Mouse (Mus musculus) adrenal gland, adult (tissue): ENCODE measurements around the gene Ifitm5.
A peak's percentile ranks its signal among the peaks of the same experiment; 100 is the strongest.
"Not testable (repeated sequence)": the region's sequence is repeated elsewhere in the genome, so short reads cannot be mapped to it uniquely, and the experiment has no call there.

Experiments used
- DNase-seq, 2 experiments: peaks; one replicate each; pipeline ENCODE4 v3.0.0; 2022 to 2023; ENCODE audit warnings: low spot score in 1 of 2; ENCODE audit not compliant: inconsistent age in 2 of 2

Ifitm5 gene

DNA sequence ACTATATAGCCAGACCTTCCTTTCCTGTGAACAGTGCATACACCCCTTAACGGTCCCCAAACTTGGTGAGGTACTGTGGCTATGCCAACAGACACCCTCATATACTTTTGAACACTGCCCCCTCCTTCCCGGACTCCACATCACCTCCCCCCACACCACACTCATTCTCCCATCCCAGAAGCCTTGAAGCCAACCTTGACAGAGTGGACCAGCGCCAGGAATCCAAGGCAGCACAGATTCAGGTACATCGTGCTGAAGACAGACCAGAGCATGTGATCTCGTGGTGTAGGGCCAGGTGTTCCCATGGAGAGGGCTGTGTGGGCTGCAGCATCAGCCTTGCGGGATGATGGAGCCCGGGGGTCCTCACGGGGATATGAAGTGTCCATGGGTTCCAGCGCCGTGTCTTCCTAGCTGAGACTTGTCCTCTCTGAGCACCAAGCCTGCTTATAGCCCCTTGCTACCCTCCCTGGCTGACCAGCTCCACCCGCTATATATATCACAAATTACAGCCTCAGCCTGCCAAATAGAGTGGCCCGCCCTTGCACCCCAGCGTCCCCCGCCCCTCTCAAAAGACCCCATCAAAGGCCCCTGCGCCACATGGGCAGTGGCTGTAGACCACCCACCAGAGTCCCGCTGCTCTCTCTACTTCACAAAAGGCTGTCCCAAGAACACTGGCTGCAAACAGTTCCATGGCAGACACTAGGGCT lies at the start of gene Ifitm5:
Gene Ifitm5 (minus strand): TSS at position 468 of the 707 bp plus-strand sequence.
- peak; percentile 80 to 85 for DNase-seq

DNA sequence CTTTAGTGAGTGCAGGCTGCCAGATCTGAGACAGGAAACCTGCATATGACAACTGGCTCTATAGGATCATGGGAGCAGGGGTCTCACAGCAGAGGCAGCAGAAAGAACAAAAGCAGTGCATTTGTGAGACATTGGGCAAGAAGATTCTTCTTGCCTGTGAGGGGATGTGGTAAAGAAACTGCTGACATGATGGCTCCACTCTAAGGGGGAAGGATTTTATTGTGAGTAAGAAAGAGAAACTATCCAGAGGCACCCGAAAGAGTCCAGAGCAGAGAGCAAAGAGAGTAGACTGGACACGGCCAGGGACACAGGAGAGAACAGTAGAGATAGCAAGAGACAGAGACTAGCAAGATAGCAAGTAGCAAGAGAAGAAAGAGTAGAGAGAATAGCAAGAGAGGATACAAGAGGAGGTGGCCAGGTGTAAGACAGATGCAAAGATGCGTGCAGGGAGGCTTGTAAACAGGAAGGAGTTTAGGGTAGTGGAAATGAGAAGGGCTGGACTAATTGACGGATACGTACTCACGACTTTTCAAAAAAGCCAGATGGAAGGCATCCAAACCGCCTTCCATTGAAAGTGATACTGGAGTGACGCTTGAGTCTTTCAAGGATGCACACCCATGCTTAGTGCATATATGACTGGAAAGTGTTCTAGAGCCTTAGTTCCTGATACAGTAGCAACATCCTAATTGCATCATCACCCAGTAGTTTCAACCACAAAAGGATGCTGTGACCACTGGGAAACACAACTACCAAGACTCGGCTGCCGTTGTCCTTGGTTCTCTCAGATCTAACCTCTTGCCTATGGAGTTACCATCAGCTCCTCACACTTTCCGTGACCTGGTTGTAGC lies 49.0 kb upstream of the Ifitm5 start:
- no peak for DNase-seq

DNA sequence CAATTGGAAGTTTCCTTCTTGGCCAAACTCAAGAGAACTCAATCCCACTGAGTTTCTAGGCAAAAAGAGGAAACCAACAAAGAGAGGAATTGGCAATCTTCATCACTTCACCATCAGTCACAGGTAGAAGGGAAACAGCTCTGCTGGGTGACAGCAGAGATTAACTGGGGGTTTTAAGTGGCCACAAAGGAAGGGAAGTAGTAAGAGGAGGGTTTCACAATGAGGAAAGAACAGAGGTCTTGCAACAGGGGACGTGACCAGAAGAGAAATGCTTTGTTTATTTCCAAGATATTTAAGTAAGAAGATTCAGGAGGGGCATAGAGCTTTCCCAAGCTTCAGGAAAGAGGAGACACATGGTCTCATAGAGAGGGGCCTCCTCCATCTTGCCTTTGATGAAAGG lies 47.7 kb upstream of the Ifitm5 start:
- DNase-seq: no peak

DNA sequence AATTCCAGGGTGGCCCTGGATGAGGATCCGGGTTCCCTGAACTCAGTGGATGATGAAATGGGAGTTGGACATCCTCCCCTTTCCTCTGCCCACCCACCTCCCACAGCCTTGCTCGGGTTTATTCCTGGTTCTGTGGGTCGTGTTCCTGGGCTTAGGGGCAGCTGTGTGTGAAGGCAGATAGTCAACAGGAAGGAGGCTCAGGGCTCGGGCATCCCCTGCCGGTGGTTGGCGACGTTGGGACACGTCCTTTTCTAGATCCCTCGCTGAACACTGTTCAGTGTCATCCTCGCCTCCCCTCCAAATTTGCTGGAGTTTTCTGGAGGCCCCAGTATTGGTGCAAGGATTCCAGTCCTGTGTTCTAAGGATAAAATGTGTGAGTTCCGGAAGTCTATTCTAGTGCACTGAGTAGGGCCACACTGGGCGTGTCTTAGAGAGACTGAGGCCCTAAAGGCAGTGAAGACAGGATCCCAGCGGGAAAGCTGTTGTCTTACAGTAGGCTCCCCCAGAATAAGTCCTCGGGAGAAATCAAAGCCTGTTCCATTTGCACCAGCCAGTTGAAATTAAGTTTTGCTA lies 41.1 kb upstream of the Ifitm5 start:
- no peak for DNase-seq

DNA sequence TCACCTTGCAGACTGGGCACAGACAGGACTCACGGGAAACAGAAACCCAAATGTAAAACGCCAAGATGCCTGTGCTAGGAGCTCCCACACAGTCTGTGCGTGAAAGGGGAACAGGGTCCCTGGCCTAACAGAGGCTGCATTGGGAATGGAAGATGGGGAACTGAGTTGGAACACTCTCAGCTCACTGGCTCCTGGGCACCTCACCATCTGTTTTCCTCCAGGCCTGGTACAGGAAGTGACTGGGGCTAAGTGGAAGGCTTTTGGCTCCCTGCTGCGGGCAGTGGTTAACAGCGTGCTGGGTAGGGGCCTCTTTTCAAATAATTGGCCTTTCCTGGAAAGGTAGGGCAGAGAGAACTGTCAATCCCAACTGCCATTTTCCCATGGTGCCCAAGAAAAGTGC lies 40.5 kb upstream of the Ifitm5 start:
- no peak for DNase-seq

DNA sequence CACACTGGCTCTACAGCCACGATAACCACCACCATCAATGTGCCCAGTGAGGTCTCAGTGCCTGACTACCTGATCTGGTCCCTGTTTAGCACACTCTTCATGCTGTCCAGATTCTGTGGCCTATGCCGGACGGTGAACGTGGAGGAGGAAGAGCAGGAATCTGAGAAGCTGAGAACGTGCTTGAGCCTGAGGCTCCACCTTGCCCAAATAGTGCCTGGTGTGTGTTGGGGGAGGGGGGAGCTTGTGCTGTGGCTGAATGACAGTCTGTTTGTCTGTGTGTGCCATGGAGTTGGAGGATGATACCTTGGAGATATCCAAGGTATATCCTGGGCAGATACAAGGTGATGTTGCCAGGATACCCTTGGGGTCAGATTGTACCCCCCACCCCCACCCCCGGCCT lies 40.1 kb upstream of the Ifitm5 start:
- no peak for DNase-seq

DNA sequence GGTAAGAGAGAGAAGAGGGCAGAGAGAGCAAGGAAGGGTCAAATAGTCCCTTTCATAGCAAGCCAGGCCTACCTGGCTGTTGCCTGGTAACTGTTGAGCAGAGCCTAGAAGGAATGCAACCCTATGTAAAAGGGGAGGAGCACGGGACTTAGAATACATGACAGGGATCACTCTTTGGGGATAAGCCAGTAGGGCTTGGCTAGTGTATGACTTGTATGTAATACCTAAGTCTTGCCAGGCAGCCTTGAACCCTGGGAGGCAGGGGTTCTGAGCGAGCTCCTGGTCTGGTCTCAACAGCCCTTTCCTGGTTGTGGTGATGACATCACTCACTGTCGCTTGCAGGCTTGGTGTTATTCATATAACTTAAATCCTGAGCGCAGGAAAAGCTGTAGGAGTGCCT lies 38.9 kb upstream of the Ifitm5 start:
- no peak for DNase-seq

DNA sequence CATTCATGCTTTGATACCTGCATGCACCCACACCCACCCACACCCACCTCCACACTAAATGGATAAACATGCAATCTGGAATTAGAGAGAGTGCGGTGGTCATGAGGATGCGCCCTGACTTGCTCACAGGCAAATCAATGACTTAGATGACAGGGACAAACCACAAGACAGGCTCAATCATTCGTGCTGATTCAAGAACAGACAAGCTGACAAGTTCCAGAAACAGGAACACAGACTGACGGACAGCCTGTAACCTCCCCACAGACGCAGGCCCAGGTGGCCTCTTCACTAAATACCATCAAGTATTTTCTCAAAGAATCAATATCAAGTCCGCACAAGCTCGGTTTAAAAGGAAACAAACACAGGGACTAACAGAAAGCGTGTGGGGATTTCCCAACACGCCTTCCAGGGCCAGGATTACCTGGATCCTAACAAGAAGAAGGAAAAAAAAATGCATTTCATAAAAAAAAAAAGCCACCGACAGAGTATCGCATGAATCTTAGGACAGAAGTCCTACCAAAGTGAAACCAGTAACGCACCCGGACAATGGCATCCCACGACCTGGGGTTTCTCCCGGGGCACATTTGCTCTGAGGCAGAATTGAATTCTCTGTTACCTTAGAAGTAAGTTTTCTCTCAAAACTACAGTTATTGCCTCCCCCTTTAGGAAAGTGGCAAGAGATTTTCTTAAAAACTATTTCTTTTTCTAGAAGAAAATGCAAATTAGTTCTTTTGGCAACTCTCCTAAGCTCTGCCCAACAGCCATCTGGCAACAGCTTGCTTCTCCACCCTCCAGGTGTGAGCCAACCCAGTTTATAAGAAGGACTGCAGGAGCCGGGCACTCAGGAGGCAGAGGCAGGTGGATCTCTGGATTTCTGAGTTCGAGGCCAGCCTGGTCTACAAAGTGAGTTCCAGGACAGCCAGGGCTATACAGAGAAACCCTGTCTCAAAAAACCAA lies 37.4 kb upstream of the Ifitm5 start:
- no peak for DNase-seq

DNA sequence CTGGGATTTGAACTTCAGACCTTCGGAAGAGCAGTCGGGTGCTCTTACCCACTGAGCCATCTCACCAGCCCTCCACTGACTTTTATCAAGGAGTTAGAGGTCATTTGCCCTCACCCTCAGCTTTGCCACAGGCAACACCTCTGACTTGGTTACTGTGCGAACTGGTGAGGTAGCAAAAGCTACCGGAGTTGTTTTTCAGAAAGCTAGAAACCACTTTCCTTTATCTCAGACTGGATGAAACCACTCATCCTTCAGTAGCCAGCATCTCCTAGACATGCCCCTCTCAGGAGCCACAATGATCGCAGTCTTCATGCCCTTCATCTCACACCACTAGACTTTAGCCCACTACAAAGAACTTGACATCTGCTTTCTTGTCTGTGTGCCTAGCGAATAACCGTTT lies 32.9 kb upstream of the Ifitm5 start:
- no peak for DNase-seq

DNA sequence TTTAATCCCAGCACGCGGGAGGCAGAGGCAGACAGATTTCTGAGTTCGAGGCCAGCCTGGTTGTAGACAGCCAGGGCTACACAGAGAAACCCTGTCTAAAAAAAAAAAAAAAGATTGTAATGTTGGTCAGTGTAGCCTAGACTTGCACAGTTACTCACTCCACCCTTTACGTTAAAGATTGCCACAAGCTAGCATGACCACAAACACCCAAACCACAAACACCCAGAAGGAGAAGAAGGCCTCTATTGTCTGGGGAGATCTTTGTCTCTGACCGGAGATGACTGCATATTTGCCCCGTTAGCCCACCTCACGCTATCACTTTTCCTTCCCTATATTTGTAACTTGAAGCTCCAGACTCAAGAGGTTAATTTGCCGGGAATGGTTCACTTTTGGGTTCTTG lies 31.6 kb upstream of the Ifitm5 start:
- DNase-seq: no peak

DNA sequence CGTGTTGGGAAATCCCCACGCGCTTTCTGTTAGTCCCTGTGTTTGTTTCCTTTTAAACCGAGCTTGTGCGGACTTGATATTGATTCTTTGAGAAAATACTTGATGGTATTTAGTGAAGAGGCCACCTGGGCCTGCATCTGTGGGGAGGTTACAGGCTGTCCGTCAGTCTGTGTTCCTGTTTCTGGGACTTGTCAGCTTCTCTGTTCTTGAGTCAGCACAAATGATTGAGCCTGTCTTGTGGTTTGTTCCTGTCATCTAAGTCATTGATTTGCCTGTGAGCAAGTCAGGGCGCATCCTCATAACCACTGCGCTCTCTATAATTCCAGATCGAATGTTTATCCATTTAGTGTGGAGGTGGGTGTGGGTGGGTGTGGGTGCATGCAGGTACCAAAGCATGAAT lies 26.6 kb upstream of the Ifitm5 start:
- not testable (repeated sequence) for DNase-seq

DNA sequence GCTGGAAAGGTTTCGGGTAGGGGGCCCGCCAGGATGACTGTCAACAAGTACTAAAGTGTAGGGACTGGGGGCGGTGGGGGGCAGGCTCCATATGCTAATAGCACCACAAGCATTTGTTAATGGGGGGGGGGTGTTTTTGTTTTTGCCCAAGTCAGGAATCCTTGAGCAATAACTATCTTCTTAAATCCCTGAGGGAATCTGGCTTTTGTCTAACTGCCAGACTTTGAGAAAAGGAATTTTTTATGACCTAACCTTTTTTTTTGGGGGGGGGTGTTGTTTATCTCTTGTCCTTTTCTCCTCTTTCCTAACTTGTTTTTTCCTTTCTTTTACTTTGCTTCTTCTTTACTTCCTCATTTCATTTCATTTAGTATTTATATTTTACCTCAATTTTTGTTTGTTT lies 25.4 kb upstream of the Ifitm5 start:
- no peak for DNase-seq

DNA sequence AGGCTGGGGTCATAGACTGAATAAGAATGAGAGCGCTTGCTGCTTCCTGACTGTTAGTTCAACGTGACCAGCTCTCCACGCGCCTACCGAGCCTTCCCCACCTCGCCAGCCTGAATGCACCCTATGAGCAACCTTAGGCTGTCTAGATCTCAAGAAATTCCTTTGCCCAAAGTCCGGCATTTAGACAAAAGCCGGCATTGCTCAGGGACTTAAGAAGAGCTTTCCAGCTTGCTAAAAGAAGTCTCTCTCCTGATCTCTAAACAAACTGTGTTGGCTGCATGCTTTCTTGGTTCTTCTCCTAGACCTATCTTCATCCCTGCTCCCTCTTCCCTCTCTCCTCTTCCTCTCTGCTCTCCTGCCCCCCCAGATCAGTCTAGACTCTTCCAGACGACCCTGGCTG lies 24.8 kb upstream of the Ifitm5 start:
- no peak for DNase-seq

DNA sequence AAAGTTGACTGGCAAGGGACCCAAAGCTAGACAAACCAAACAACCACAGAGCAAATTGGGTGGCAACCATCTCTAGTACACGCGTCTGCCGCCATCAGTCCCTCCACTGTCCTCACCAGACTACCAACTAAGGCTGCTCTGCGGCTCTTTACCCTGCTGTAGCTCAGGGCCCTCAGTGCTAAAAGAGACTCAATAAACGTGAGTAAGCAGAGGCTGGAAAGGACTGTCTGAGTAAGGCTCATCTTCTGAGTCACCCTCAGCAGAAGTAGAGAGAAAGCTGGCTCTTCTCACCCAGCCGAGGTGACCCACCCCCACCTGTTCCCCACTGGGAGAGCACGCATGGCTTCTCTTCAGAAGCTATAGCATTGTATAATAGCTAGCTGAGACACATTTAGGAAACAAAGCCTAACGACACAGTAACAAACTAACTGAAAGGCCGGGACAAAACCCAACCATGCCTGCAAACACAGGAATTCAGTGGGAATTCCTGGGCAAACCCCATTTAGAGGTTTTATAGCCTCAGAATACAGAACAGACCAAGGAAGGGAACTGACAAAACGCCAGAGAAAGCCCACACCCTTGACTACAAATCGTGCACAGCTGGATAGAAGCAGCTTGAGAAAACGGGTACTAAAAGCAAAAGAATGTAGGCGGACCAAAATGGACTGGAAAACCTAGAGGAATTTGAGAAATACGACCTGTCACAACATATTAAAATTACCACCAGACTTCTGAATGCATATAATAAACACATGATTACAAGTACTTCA lies 23.5 kb upstream of the Ifitm5 start:
- DNase-seq: peak in 1 of 2 experiments; percentile 52

DNA sequence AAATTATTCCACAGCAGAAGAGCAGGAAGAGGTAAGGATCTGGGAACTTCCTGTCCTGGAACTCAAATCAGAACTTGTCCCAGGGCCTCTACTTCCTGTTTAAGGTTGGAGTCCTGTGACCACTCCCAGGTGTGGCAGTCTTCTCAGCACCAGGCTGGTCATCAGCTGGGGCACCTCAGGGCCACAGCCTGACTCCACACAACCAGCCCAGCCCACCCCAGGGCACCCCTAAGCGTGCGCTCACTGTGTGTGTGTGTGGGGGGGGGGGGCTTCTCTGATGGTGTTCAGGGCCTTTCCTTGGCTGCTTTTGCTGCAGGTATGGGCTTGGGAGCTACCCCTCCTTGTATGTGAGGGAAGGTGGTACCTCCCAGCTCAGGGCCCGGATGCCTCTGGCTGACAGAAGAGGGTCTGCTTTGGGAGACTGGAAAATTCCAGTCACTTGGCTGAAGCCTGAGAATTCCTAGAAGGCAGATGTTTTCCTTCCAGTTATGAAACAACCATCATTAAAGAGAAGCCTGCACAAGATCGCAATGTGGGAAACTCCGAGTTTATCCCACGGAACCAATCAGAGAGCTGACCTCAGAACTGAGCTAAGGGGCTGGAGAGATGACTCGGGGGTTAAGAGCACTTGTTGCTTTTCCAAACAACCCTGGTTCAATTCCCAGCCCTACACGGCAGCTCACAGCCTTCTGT lies 21.5 kb upstream of the Ifitm5 start:
- no peak for DNase-seq

DNA sequence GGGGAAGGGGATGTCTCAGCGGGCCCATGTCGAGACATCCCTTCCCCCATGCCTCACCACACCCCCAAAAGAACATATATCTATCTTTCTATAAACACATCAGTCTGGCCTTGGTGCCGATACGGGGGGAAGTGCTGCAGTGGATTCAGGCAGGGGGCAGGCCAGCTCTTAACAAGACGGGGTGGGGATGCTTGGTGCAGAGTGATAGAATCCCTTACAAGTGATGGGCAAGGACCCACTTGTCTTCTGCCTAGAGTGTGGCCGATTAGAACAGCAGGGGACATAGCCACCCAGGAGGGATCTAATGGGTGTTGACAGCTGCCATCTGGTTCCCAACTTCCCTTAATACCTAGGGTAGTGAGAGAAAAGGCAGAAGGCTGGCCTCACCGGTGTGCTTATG lies 20.8 kb upstream of the Ifitm5 start:
- no peak for DNase-seq

DNA sequence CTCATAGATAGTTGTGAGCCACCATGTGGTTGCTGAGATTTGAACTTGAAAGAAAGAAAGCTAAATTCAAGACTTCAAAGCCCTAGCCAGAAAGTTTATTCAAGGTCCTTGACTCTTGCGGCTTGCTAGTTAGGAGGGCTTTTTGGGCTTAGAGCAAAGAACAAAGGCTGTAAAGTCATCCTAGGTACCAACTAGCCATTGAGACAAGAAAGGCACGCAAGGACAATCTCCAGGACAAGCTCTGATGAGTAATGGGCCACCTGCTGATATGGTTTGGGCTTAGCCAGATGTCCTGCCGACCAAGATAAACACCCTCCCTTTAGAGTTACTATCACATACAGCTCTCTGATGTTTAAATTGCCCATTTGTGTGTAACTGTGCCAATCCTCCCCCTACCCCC lies 18.6 kb upstream of the Ifitm5 start:
- not testable (repeated sequence) for DNase-seq

DNA sequence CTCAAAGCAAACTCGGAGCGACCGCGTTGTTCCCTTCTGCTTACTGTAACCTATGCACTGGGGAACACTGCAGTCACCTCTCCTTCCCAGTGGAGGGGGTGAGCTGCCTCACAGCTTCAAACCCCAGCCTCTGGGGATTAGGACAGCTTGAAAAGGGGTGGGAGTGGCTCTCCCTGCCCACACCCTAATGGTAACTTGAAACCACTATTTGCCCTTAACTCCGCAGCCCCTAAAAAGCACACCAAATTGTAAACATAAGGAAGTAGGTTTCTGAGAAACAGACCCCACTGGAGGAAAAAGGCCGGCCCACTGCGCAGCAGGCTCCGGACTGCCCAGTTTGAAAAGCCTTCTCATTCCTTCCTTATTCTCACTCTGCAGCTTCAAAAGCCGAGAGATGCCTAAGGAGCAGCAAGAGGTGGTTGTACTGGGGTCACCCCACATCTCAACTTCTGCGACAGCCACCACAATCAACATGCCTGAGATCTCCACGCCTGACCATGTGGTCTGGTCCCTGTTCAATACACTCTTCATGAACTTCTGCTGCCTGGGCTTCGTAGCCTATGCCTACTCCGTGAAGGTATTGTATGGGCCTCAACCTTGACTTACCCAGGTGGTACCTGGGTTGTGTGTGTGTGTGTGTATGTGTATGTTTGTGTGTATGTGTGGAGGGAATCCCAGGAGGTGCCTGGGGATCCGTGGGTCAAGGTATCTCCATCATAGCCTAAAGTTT lies 17.9 kb upstream of the Ifitm5 start:
- DNase-seq: no peak

DNA sequence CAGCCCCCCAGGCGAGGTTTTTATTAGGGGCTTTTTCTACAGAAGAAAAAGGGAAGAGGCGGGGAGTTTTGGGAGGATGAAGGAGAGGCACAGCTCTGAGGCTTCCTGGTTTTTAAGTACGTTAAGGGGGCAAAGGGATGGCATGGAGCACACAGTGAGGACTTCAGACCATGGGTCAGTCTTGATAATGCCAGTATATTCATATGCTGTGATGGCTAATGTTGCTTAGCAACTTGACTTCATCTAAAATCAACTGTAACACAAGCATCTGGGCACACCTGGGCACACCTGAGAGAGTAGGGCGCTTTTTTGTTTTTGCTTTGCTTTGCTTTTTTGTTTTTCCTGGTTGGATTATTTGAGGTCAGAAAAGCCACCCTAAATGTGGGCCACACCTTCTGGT lies 16.8 kb upstream of the Ifitm5 start, which contains the start of gene Ifitm1:
Gene Ifitm1 (plus strand): TSS at position 301 of the 400 bp plus-strand sequence.
- DNase-seq: no peak
